Mouse (Mus musculus): ENCODE measurements around the gene Psen1. TPM values are rescaled to one million over a fixed set of nuclear protein-coding genes. Genes with fewer than 3 reads are reported as not detected.

The Psen1 gene
- polyA plus RNA-seq, 1 experiment from 2014 or later, result 54.9 TPM

GRCm38 (mm10) chr12:83709934-83710333, 22.0 kb downstream of the Psen1 start:
- Histone ChIP-seq H3K36me3 (ENCODE audit: control insufficient read depth, insufficient read depth, low read length) (peaks cover 14% of the 10 kb centered on the region), H3K9me3 (replicated peaks; ENCODE audit: control insufficient read depth, low read length) (no peaks in the 10 kb centered on the region), H3K4me1 (ENCODE audit: control insufficient read depth, insufficient read depth, low read length) (no peaks in the 10 kb centered on the region)

DNA sequence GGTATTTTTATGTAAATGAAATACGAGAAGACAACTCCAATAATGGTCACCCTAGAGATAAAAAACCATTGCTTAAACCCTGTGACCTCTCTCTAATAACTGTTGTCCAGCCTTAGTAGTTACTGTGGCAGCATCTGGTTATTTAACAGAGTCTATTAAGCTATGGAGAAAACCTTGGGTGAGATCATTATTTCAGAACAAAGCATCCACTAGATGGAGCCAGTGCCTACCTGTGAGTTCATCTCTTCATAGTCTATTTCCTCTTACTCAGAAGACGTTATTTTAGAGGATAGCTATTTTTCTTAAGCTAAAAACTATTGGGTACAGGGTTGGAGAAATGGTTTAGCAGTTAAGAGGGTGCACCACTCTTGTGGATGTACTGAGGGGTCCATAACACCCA, 25.8 kb downstream of the Psen1 start:
- no peak overlapping the region for H3K4me3 ChIP-seq (ENCODE audit: low read depth, low read length)
- no peaks in the 10 kb centered on the region for H3K27me3 ChIP-seq (ENCODE audit: control insufficient read depth, insufficient read depth, low read length)
- H3K36me3 ChIP-seq (ENCODE audit: control insufficient read depth, insufficient read depth, low read length), result peaks cover 17% of the 10 kb centered on the region
- no peak overlapping the region for H3K9ac ChIP-seq (ENCODE audit: low read depth, low read length)
- no peak overlapping the region for H3K27ac ChIP-seq (ENCODE audit: low read depth, low read length)
- no peaks in the 10 kb centered on the region for H3K9me3 ChIP-seq (replicated peaks; ENCODE audit: control insufficient read depth, low read length)
- no peak overlapping the region for H3K4me2 ChIP-seq
- no peak for ATAC-seq (replicated peaks; ENCODE audit: insufficient number of reproducible peaks, low FRiP score, low TSS enrichment)
- no peaks in the 10 kb centered on the region for H3K4me1 ChIP-seq (ENCODE audit: control insufficient read depth, insufficient read depth, low read length)
- 49% methylated on average over 2 of the region's 2 CpGs for WGBS (ENCODE audit: insufficient replicate concordance)

More at GRCm38 (mm10) chr12:83709934-83710333, 22.0 kb downstream of the Psen1 start:
- Histone ChIP-seq H3K27ac (ENCODE audit: low read depth, low read length) (no peak overlapping the region), H3K9ac (ENCODE audit: low read depth, low read length) (no peak overlapping the region), H3K4me2 (no peak overlapping the region), H3K4me3 (ENCODE audit: low read depth, low read length) (no peak overlapping the region), H3K27me3 (ENCODE audit: control insufficient read depth, insufficient read depth, low read length) (no peaks in the 10 kb centered on the region)
- WGBS (ENCODE audit: insufficient replicate concordance), result 88% methylated on average over 2 of the region's 2 CpGs
- no peak for ATAC-seq (replicated peaks; ENCODE audit: insufficient number of reproducible peaks, low FRiP score, low TSS enrichment)

GRCm38 (mm10) chr12:83716416-83717184, 28.6 kb downstream of the Psen1 start:
- H3K4me3 ChIP-seq (ENCODE audit: low read depth, low read length), result no peak overlapping the region
- no peak overlapping the region for H3K9ac ChIP-seq (ENCODE audit: low read depth, low read length)
- H3K36me3 ChIP-seq (ENCODE audit: control insufficient read depth, insufficient read depth, low read length), result peaks cover 19% of the 10 kb centered on the region
- H3K9me3 ChIP-seq (replicated peaks; ENCODE audit: control insufficient read depth, low read length), result no peaks in the 10 kb centered on the region
- H3K4me2 ChIP-seq, result no peak overlapping the region
- H3K27ac ChIP-seq (ENCODE audit: low read depth, low read length), result no peak overlapping the region
- no peaks in the 10 kb centered on the region for H3K27me3 ChIP-seq (ENCODE audit: control insufficient read depth, insufficient read depth, low read length)
- 90% methylated on average over 15 of the region's 15 CpGs for WGBS (ENCODE audit: insufficient replicate concordance)
- ATAC-seq (replicated peaks; ENCODE audit: insufficient number of reproducible peaks, low FRiP score, low TSS enrichment), result no peak
- H3K4me1 ChIP-seq (ENCODE audit: control insufficient read depth, insufficient read depth, low read length), result no peaks in the 10 kb centered on the region

- Histone ChIP-seq H3K4me3 (ENCODE audit: low read depth, low read length) (no peak overlapping the region), H3K36me3 (ENCODE audit: control insufficient read depth, insufficient read depth, low read length) (peaks cover 12% of the 10 kb centered on the region), H3K9ac (ENCODE audit: low read depth, low read length) (no peak overlapping the region), H3K27ac (ENCODE audit: low read depth, low read length) (no peak overlapping the region), H3K9me3 (replicated peaks; ENCODE audit: control insufficient read depth, low read length) (no peaks in the 10 kb centered on the region), H3K27me3 (ENCODE audit: control insufficient read depth, insufficient read depth, low read length) (no peaks in the 10 kb centered on the region), H3K4me2 (no peak overlapping the region), H3K4me1 (ENCODE audit: control insufficient read depth, insufficient read depth, low read length) (peaks cover 7% of the 10 kb centered on the region; the same call in 1 of the 2 replicates)
- ATAC-seq (replicated peaks; ENCODE audit: insufficient number of reproducible peaks, low FRiP score, low TSS enrichment), result no peak
- 95% methylated on average over 1 of the region's 1 CpGs for WGBS (ENCODE audit: insufficient replicate concordance)
Observed at GRCm38 (mm10) chr12:83719431-83719830, 31.5 kb downstream of the Psen1 start.

- no peak overlapping the region; the same call in 1 of the 2 replicates for H3K9ac ChIP-seq (ENCODE audit: low read depth, low read length)
- no peaks in the 10 kb centered on the region for H3K9me3 ChIP-seq (replicated peaks; ENCODE audit: control insufficient read depth, low read length)
- no peak overlapping the region for H3K4me3 ChIP-seq (ENCODE audit: low read depth, low read length)
- H3K27me3 ChIP-seq (ENCODE audit: control insufficient read depth, insufficient read depth, low read length), result no peaks in the 10 kb centered on the region
- H3K4me2 ChIP-seq, result no peak overlapping the region
- H3K4me1 ChIP-seq (ENCODE audit: control insufficient read depth, insufficient read depth, low read length), result peaks cover 13% of the 10 kb centered on the region; the same call in 1 of the 2 replicates
- peaks cover 16% of the 10 kb centered on the region for H3K36me3 ChIP-seq (ENCODE audit: control insufficient read depth, insufficient read depth, low read length)
- WGBS (ENCODE audit: insufficient replicate concordance), result 70% methylated on average over 6 of the region's 6 CpGs
- no peak for ATAC-seq (replicated peaks; ENCODE audit: insufficient number of reproducible peaks, low FRiP score, low TSS enrichment)
- H3K27ac ChIP-seq (ENCODE audit: low read depth, low read length), result no peak overlapping the region
Observed at GRCm38 (mm10) chr12:83721281-83721680, 33.3 kb downstream of the Psen1 start.

GRCm38 (mm10) chr12:83723037-83723436, 35.1 kb downstream of the Psen1 start:
- Histone ChIP-seq H3K27me3 (ENCODE audit: control insufficient read depth, insufficient read depth, low read length) (no peaks in the 10 kb centered on the region), H3K4me1 (ENCODE audit: control insufficient read depth, insufficient read depth, low read length) (peaks cover 13% of the 10 kb centered on the region; the same call in 1 of the 2 replicates), H3K4me2 (no peak overlapping the region), H3K4me3 (ENCODE audit: low read depth, low read length) (no peak overlapping the region), H3K36me3 (ENCODE audit: control insufficient read depth, insufficient read depth, low read length) (peaks cover 17% of the 10 kb centered on the region), H3K27ac (ENCODE audit: low read depth, low read length) (no peak overlapping the region), H3K9ac (ENCODE audit: low read depth, low read length) (no peak overlapping the region), H3K9me3 (replicated peaks; ENCODE audit: control insufficient read depth, low read length) (no peaks in the 10 kb centered on the region)
- ATAC-seq (replicated peaks; ENCODE audit: insufficient number of reproducible peaks, low FRiP score, low TSS enrichment), result no peak
- 71% methylated on average over 3 of the region's 3 CpGs for WGBS (ENCODE audit: insufficient replicate concordance)

- Histone ChIP-seq H3K27me3 (ENCODE audit: control insufficient read depth, insufficient read depth, low read length) (no peaks in the 10 kb centered on the region), H3K9me3 (replicated peaks; ENCODE audit: control insufficient read depth, low read length) (no peaks in the 10 kb centered on the region), H3K9ac (ENCODE audit: low read depth, low read length) (no peak overlapping the region), H3K4me2 (no peak overlapping the region), H3K27ac (ENCODE audit: low read depth, low read length) (no peak overlapping the region), H3K4me1 (ENCODE audit: control insufficient read depth, insufficient read depth, low read length) (peaks cover 13% of the 10 kb centered on the region; the same call in 1 of the 2 replicates), H3K4me3 (ENCODE audit: low read depth, low read length) (no peak overlapping the region), H3K36me3 (ENCODE audit: control insufficient read depth, insufficient read depth, low read length) (peaks cover 20% of the 10 kb centered on the region)
- 86% methylated on average over 12 of the region's 12 CpGs for WGBS (ENCODE audit: insufficient replicate concordance)
- no peak for ATAC-seq (replicated peaks; ENCODE audit: insufficient number of reproducible peaks, low FRiP score, low TSS enrichment)
Observed at GRCm38 (mm10) chr12:83726510-83727308, 38.8 kb downstream of the Psen1 start.

DNA sequence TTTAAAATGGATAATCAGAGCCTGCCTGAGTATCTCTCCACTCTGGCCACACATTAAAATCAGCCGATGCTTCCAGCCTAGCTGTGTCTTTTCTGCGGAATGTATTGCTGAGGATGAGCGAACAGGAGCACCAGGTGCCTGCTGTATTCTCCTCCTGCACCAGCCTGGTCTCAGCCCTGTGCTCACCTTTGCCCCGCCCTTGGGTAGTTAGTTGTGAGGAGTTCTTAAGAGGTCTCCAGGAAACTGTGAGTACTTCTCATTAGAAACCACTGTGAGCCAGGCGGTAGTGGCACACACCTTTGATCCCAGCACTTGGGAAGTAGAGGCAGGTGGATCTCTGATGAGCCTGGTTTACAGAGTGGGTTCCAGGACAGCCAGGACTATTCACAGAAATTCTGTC, 44.3 kb downstream of the Psen1 start:
- no peak overlapping the region for H3K27ac ChIP-seq (ENCODE audit: low read depth, low read length)
- no peaks in the 10 kb centered on the region for H3K27me3 ChIP-seq (ENCODE audit: control insufficient read depth, insufficient read depth, low read length)
- no peak for ATAC-seq (replicated peaks; ENCODE audit: insufficient number of reproducible peaks, low FRiP score, low TSS enrichment)
- 91% methylated on average over 5 of the region's 5 CpGs for WGBS (ENCODE audit: insufficient replicate concordance)
- no peak overlapping the region for H3K9ac ChIP-seq (ENCODE audit: low read depth, low read length)
- no peaks in the 10 kb centered on the region for H3K9me3 ChIP-seq (replicated peaks; ENCODE audit: control insufficient read depth, low read length)
- H3K4me2 ChIP-seq, result no peak overlapping the region
- peaks cover 15% of the 10 kb centered on the region for H3K36me3 ChIP-seq (ENCODE audit: control insufficient read depth, insufficient read depth, low read length)
- H3K4me3 ChIP-seq (ENCODE audit: low read depth, low read length), result no peak overlapping the region
- H3K4me1 ChIP-seq (ENCODE audit: control insufficient read depth, insufficient read depth, low read length), result no peaks in the 10 kb centered on the region
